Mouse (Mus musculus) forebrain, embryonic 16.5 days (tissue): ENCODE measurements around the gene Cfi. TPM values are rescaled to one million over a fixed set of nuclear protein-coding genes. Genes with fewer than 3 reads are reported as not detected.

ENCODE experiments used
- ATAC-seq: fragments of 200-750 bp; cut with Nextera tagmentation; 2 replicates; pipeline ENCODE4 v1.8.0; 2017; ENCODE audit warnings: mild to moderate bottlenecking, moderate library complexity
- H3K27ac ChIP-seq: fragments of 300-500 bp; sonication (generic); 2 replicates; pipeline ENCODE4 v1.5.1; 2014; ENCODE audit warnings: low read length, control low read depth
- H3K27me3 ChIP-seq: fragments of 300-500 bp; sonication (generic); replicated peaks from 2 replicates; pipeline ENCODE4 v1.6.1; 2014; ENCODE audit warnings: low read length; ENCODE audit not compliant: control insufficient read depth, insufficient read depth
- H3K36me3 ChIP-seq: fragments of 300-500 bp; sonication (generic); 2 replicates; pipeline ENCODE4 v1.6.1; 2014; ENCODE audit not compliant: control insufficient read depth, insufficient read depth
- H3K4me1 ChIP-seq: fragments of 300-500 bp; sonication (generic); replicated peaks from 2 replicates; pipeline ENCODE4 v1.6.1; 2014; ENCODE audit warnings: low read length; ENCODE audit not compliant: control insufficient read depth, insufficient read depth
- H3K4me2 ChIP-seq: fragments of 300-500 bp; sonication (generic); 2 replicates; pipeline ENCODE4 v1.6.1; 2014; ENCODE audit warnings: mild to moderate bottlenecking, low read length, control low read depth
- H3K4me3 ChIP-seq: fragments of 300-500 bp; sonication (generic); replicated peaks from 2 replicates; pipeline ENCODE4 v1.5.1; 2014; ENCODE audit warnings: mild to moderate bottlenecking, low read length, control low read depth
- H3K9ac ChIP-seq: fragments of 300-500 bp; sonication (generic); replicated peaks from 2 replicates; pipeline ENCODE4 v1.6.1; 2014; ENCODE audit warnings: low read depth, low read length, control low read depth
- H3K9me3 ChIP-seq: fragments of 300-500 bp; sonication (generic); 2 replicates; pipeline ENCODE4 v1.6.1; 2016; ENCODE audit warnings: low read length; ENCODE audit not compliant: control insufficient read depth
- WGBS: fragments of 180-500 bp; shearing (Covaris S2); extraction: QIAGEN DNeasy Blood & Tissue Kit; methylation state at CpG from one replicate; pipeline ENCODE4 v1.1.7; 2014; 5-methylcytosine and 5-hydroxymethylcytosine counted together
- polyA plus RNA-seq: library from polyadenylated mRNA; unstranded; fragments of >200 nt; fragmentation: Nextera tagmentation; extraction: Ambion mirVana; gene quantifications from 2 replicates; pipeline ENCODE4 v1.2.1, GENCODE M21; 2015

Gene Cfi
- polyA plus RNA-seq, 1 experiment from 2014 or later = 0.22 TPM

DNA sequence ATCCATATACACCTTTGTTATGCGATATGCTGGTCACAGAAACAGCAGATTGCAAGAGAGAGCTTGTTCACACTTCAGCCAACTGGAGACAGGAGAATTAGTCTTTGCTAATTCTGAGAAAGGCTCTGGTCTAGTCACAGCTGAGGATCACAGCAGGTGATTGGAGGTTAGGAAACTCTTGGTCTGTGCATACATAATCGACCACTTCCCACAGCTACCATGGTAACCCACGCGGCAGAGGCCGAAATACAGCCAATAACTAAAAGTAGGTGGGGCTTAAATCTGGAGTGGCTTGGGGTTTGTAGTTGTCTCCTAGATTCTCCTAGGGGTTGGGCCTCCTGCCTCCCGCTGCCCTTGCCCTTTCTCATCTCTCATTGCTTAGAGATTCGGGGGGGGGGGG is 2.3 kb downstream of the Cfi start:
- Histone ChIP-seq H3K4me1 (no peaks in the 10 kb centered on the region), H3K9me3 (no peaks in the 10 kb centered on the region), H3K9ac (no peak overlapping the region), H3K4me2 (no peak overlapping the region), H3K27me3 (no peaks in the 10 kb centered on the region), H3K4me3 (no peak overlapping the region), H3K36me3 (no peaks in the 10 kb centered on the region), H3K27ac (no peak overlapping the region)
- WGBS = 47% methylated on average over 6 of the region's 7 CpGs
- no peak for ATAC-seq

DNA sequence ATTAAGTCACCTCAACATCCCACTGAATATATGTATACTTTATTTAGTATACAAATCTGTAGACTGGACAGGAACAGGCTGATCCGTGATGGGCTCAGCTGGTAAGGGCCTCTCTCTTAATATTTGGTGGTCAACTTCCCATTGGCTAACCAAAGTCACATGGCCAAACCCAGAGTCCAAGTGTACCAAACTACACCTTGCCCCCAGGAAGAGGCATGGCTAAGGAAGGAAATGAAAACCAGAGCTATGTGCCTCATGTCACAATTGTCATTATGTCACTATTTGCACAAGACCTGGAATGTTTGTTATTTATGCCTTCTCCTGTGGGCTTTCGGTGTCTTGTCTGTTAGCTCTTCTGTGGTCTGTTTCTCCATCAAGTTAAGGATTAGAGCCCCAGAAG is 10.2 kb downstream of the Cfi start:
- no peak overlapping the region for H3K4me3 ChIP-seq
- no peaks in the 10 kb centered on the region for H3K9me3 ChIP-seq
- H3K36me3 ChIP-seq = no peaks in the 10 kb centered on the region
- no peaks in the 10 kb centered on the region for H3K4me1 ChIP-seq
- H3K27ac ChIP-seq = no peak overlapping the region
- no peak for ATAC-seq
- H3K27me3 ChIP-seq = no peaks in the 10 kb centered on the region
- no peak overlapping the region for H3K9ac ChIP-seq
- WGBS = 88% methylated on average over 2 of the region's 2 CpGs
- H3K4me2 ChIP-seq = no peak overlapping the region

DNA sequence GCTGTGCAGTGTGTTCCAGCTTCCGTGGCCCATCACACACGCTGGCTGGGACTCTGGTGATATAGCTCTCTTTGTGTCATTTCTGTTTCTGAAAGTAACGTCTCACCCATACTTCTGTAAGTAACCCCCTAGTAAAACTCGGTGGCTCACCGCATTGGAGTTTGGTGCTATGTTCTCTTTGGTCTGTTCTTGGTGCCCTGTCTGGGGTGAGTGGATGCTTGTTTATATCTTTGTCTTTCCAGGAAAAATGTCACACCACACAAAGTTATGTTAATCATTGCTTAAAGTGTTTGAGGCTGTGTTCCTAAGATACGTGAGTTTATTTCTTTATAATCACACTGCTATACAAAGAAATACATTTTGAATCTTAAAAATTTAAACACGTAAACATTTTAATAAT is 11.2 kb downstream of the Cfi start:
- Histone ChIP-seq H3K4me2 (no peak overlapping the region), H3K27me3 (no peaks in the 10 kb centered on the region), H3K9ac (no peak overlapping the region), H3K4me3 (no peak overlapping the region), H3K27ac (no peak overlapping the region), H3K36me3 (no peaks in the 10 kb centered on the region), H3K4me1 (no peaks in the 10 kb centered on the region), H3K9me3 (no peaks in the 10 kb centered on the region)
- no peak for ATAC-seq
- 85% methylated on average over 7 of the region's 7 CpGs for WGBS

DNA sequence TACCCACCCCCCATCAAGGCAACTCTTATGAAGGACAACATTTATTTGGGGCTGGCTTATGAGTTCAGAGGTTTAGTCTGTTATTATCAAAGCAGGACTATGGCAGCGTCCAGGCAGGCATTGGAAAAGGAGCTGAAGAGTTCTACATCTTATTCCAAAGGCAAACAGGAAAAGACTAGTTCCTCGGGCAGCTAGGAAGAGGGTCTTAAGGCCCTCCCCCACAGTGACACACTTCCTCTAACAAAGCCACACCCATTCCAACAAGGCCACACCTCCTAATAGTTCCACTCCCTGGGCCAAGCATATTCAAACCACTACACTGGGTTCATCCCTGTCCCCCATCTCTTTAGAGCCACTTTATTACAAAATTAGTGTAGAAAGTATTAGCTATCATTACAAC is 26.9 kb downstream of the Cfi start:
- Histone ChIP-seq H3K4me2 (no peak overlapping the region), H3K4me3 (no peak overlapping the region), H3K9ac (no peak overlapping the region), H3K9me3 (no peaks in the 10 kb centered on the region), H3K27ac (no peak overlapping the region), H3K36me3 (no peaks in the 10 kb centered on the region), H3K4me1 (no peaks in the 10 kb centered on the region), H3K27me3 (no peaks in the 10 kb centered on the region)
- 73% methylated on average over 2 of the region's 2 CpGs for WGBS
- ATAC-seq = no peak

DNA sequence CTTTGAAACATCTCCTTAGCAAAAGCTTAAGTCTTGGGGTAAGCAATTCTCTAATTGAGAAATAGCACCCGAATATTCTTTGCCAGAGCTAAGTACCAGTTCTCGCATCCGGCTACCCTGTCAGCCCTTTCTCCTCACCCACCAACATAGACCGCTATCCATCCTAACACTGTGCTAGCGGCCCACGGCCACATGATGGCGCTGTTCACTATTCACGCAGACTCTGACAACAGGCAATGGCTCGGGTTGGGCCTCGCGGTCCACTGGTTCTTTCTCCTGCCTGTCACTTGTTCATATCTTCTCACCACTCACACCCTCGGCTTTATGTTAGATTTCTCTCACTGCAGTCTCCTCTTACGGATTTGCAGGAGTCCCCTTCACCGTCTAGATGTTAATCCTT is 28.0 kb downstream of the Cfi start:
- no peaks in the 10 kb centered on the region for H3K27me3 ChIP-seq
- no peak overlapping the region for H3K4me2 ChIP-seq
- no peak overlapping the region for H3K4me3 ChIP-seq
- H3K4me1 ChIP-seq = no peaks in the 10 kb centered on the region
- no peak overlapping the region for H3K27ac ChIP-seq
- no peaks in the 10 kb centered on the region for H3K9me3 ChIP-seq
- ATAC-seq = no peak
- WGBS = 57% methylated on average over 14 of the region's 14 CpGs
- H3K9ac ChIP-seq = no peak overlapping the region
- H3K36me3 ChIP-seq = no peaks in the 10 kb centered on the region

DNA sequence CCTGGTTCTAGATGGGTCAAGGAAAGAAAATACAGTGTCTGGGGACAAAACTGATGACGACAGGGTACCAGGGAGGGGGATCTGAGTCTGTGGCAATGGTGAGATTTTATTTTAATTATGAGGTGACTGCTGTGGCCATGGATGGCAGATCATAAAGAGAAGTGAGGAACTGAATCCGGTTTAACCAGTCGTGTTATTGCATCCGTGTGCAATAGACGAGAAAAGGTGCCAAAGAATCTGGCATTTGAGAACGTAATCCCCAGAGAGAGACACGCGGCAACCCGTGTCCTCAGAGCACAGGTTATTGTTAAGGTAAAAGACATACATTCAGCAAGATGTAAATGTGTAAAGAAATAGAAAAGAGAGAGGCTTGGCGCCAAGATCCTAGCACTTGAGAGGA is 41.6 kb downstream of the Cfi start:
- WGBS = 81% methylated on average over 10 of the region's 10 CpGs
- no peaks in the 10 kb centered on the region for H3K9me3 ChIP-seq
- no peak for ATAC-seq
- H3K9ac ChIP-seq = no peak overlapping the region
- H3K4me3 ChIP-seq = no peak overlapping the region
- no peak overlapping the region for H3K4me2 ChIP-seq
- H3K27ac ChIP-seq = no peak overlapping the region
- H3K36me3 ChIP-seq = no peaks in the 10 kb centered on the region
- peaks cover 11% of the 10 kb centered on the region for H3K4me1 ChIP-seq
- no peaks in the 10 kb centered on the region for H3K27me3 ChIP-seq

DNA sequence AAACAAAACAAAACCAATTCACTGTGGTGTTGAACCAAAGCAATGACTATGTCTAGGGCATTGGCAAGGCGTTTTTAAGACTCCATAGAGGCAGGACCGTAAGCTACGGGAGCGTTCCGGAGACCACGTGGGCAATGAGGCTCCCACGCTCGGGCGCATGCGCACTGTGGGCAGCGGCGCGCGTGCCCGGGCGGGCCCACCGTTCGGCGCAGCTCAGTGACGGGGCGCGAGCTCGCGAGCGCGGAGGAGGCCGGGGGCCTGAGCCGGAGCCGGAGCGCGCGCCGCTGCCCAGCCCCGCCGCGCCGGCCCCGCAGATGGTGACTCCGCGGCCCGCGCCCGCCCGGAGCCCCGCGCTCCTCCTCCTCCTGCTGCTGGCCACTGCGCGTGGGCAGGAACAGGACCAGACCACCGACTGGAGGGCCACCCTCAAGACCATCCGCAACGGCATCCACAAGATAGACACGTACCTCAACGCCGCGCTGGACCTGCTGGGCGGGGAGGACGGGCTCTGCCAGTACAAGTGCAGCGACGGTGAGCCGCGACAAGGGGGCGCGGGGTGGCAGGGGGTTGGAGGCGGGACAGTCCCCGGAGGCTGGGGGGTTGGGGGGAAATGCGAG is 42.8 kb downstream of the Cfi start, which contains the start of gene Pla2g12a:
TSS of gene Pla2g12a (plus strand) at position 202 of the 617 bp plus-strand sequence.
- H3K36me3 ChIP-seq = no peaks in the 10 kb centered on the region
- no peaks in the 10 kb centered on the region for H3K9me3 ChIP-seq
- peaks cover 11% of the 10 kb centered on the region for H3K4me1 ChIP-seq
- H3K27ac ChIP-seq = peak within 1 kb of the TSS; percentile 60
- peak within 1 kb of the TSS; percentile 86 for H3K4me2 ChIP-seq
- peak; percentile 96 for ATAC-seq
- H3K9ac ChIP-seq = peak within 1 kb of the TSS; percentile 84
- under 1% methylated on average over 62 of the region's 66 CpGs for WGBS
- H3K4me3 ChIP-seq = peak within 1 kb of the TSS; percentile 80
- H3K27me3 ChIP-seq = no peaks in the 10 kb centered on the region

DNA sequence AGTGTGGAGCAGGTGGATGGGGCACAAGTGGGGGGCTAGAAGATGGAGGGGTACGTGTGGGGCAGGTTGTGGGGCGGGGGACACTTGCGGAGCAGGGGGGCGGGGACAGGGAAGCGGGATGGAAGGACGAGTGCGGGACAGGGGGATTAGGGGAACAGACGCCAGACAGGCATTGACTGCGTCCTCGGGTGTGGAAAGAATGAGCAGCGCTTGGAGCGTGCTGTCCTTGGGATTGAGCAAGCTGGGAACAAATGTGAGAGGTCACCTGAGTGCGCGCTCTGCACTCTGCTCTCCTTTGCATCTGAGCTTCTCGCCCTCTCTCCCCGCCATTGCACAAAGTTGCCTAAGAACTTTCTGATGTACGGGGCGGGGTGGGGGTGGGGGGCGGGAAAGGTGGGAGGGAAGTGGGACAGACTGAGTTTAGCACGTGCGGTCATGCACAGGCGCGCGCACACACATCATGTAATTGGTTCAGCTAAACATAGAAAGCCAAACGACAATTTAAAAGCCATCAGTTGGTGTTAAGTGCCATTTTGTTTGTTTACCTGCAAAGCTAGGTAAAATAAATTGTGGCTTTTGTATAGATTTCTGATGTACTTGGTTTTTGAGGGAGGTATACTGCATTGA is 43.6 kb downstream of the Cfi start:
- peak overlapping the region; percentile 80 for H3K4me3 ChIP-seq
- peak; percentile 48 for ATAC-seq
- H3K27ac ChIP-seq = no peak overlapping the region
- H3K27me3 ChIP-seq = no peaks in the 10 kb centered on the region
- H3K36me3 ChIP-seq = no peaks in the 10 kb centered on the region
- H3K4me1 ChIP-seq = peaks cover 11% of the 10 kb centered on the region
- H3K4me2 ChIP-seq = peak overlapping the region; percentile 86
- no peaks in the 10 kb centered on the region for H3K9me3 ChIP-seq
- peak overlapping the region; percentile 84 for H3K9ac ChIP-seq
- under 1% methylated on average over 25 of the region's 25 CpGs for WGBS

DNA sequence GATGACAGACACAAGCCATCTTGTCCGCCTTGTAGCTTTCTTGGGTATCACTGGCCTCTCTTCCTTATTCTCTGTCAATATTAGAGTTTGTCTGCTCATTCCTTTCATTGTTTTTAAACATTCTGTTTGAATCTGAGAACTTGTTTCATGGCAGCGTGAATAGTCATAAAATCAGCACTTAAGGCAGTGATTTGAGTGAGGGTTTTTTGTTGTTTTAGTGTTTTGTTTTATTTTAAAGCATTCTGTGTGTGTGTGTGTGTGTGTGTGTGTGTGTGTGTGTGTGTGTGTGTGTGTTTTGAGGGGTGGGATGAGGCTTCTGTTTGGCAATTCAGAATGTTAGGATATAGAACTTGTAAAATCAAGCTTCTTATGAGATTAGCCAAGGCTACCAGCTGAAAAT is 44.2 kb downstream of the Cfi start:
- no peak for ATAC-seq
- 55% methylated on average over 2 of the region's 2 CpGs for WGBS
- no peak overlapping the region for H3K4me3 ChIP-seq

More for the DNA sequence above, 44.2 kb downstream of the Cfi start:
- Histone ChIP-seq H3K27ac (no peak overlapping the region), H3K9ac (no peak overlapping the region), H3K27me3 (no peaks in the 10 kb centered on the region), H3K36me3 (no peaks in the 10 kb centered on the region), H3K4me2 (peak overlapping the region; percentile 86; the same call in 1 of the 2 replicates), H3K4me1 (peaks cover 11% of the 10 kb centered on the region), H3K9me3 (no peaks in the 10 kb centered on the region)
